Mouse (Mus musculus) thymus, adult 2 months (tissue): ENCODE measurements around the gene Vps53. TPM values are rescaled to one million over a fixed set of nuclear protein-coding genes. Genes with fewer than 3 reads are reported as not detected.

Experiments
- DNase-seq: peaks from one replicate; pipeline ENCODE4 v3.0.0; 2021
- H3K27ac ChIP-seq: fragments of 200-500 bp; 2 replicates; pipeline ENCODE4 v1.5.1; 2012; ENCODE audit warnings: low read length, control low read depth; ENCODE audit not compliant: control insufficient read depth, insufficient read depth
- H3K27me3 ChIP-seq: fragments of 200-500 bp; 2 replicates; pipeline ENCODE4 v1.6.1; 2012; ENCODE audit warnings: mild to moderate bottlenecking, low read length, moderate library complexity, mixed read lengths; ENCODE audit not compliant: control insufficient read depth, insufficient read depth
- H3K36me3 ChIP-seq: fragments of 200-500 bp; 2 replicates; pipeline ENCODE4 v1.6.1; 2012; ENCODE audit warnings: mild to moderate bottlenecking, low read length, moderate library complexity; ENCODE audit not compliant: control insufficient read depth, insufficient read depth
- H3K4me1 ChIP-seq: fragments of 200-500 bp; replicated peaks from 2 replicates; pipeline ENCODE4 v1.6.1; 2012; ENCODE audit warnings: low read length; ENCODE audit not compliant: control insufficient read depth, insufficient read depth
- H3K4me3 ChIP-seq: fragments of 200-500 bp; 2 replicates; pipeline ENCODE4 v1.5.1; 2012; ENCODE audit warnings: mild to moderate bottlenecking, low read length, control low read depth, moderate library complexity; ENCODE audit not compliant: control insufficient read depth, insufficient read depth
- CTCF ChIP-seq: fragments of 200-500 bp; IDR thresholded peaks from 2 replicates; pipeline ENCODE4 v1.5.1; 2012; ENCODE audit warnings: mild to moderate bottlenecking, control low read depth, low read length, moderate library complexity, borderline replicate concordance; ENCODE audit not compliant: control insufficient read depth, poor library complexity, insufficient read depth; ENCODE audit errors: extremely low read depth
- POLR2A ChIP-seq: fragments of 200-500 bp; IDR thresholded peaks from 2 replicates; pipeline ENCODE4 v1.6.1; 2012; ENCODE audit warnings: mild to moderate bottlenecking, low read length, control low read depth, moderate library complexity; ENCODE audit not compliant: control insufficient read depth, poor library complexity, insufficient read depth; ENCODE audit errors: extremely low read depth
- WGBS: fragments of 180-500 bp; shearing (Covaris S2); methylation state at CpG from one replicate; pipeline ENCODE4 v1.1.7; 2018; 5-methylcytosine and 5-hydroxymethylcytosine counted together
- polyA plus RNA-seq: library from polyadenylated mRNA; depleted of rRNA; stranded (reverse); fragments of >200 nt; gene quantifications from 2 replicates; pipeline ENCODE4 v1.2.3, GENCODE M21; 2012

The Vps53 gene
- polyA plus RNA-seq, 1 experiment = 33.7 TPM

- no peak overlapping the region for H3K27ac ChIP-seq
- DNase-seq = no peak
- no peaks in the 10 kb centered on the region for H3K4me1 ChIP-seq
- 91% methylated on average over 4 of the region's 4 CpGs for WGBS
- TF ChIP-seq CTCF = no peak
- no peak for TF ChIP-seq POLR2A
- no peak overlapping the region for H3K4me3 ChIP-seq
- peaks cover 13% of the 10 kb centered on the region for H3K36me3 ChIP-seq
- H3K27me3 ChIP-seq = no peaks in the 10 kb centered on the region
These were observed 80.1 kb downstream of the Vps53 start for GRCm38 (mm10) chr11:76099193-76099975.

DNA sequence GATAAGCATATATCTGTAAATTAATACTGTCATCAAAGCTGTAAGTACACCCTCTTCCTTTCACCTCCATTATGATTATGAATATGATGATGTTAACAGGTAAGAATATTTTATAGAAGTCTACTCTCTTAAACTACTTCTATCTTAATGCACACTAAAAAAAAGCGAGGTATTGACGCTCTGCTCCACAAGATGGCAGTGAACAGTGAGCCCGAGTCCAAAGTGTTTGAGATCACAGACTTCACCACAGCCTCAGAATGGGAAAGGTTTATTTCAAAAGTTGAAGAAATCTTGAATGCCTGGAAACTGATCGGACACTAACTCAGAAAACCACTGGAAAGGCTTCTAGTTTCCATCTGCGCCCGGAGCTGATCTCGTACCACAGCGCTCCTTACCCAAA, 85.8 kb downstream of the Vps53 start:
- Histone ChIP-seq H3K4me1 (no peaks in the 10 kb centered on the region), H3K4me3 (no peak overlapping the region), H3K27me3 (no peaks in the 10 kb centered on the region), H3K36me3 (peaks cover 9% of the 10 kb centered on the region), H3K27ac (no peak overlapping the region)
- DNase-seq = no peak
- 95% methylated on average over 8 of the region's 8 CpGs for WGBS
- TF ChIP-seq CTCF (no peak), POLR2A (no peak)

GRCm38 (mm10) chr11:76089776-76090175, 89.7 kb downstream of the Vps53 start:
- Histone ChIP-seq H3K36me3 (peaks cover 9% of the 10 kb centered on the region), H3K27ac (no peak overlapping the region), H3K27me3 (no peaks in the 10 kb centered on the region), H3K4me3 (no peak overlapping the region), H3K4me1 (peaks cover 6% of the 10 kb centered on the region)
- WGBS = 90% methylated on average over 6 of the region's 6 CpGs
- no peak for DNase-seq
- TF ChIP-seq CTCF (no peak), POLR2A (no peak)

DNA sequence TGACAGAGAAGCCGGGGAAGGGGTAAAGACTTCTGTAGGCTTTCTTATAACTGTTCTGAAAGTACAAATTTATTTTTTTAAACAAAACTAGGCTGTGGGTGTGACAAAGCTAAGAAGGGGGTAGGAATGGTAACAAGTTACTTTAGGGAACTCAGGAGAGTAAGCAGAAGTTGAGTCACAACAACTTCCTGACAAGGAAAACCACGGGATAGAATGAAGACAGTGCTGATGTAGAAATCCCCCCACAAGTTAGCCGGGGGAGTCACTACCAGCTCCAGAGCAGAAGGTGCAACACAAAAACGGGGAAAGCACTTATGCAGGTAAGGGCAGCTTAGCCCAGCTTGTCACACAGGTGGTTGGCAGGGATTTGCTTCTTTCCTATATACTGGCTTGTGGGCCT, 90.9 kb downstream of the Vps53 start:
- Histone ChIP-seq H3K27me3 (no peaks in the 10 kb centered on the region), H3K27ac (no peak overlapping the region), H3K36me3 (peaks cover 9% of the 10 kb centered on the region), H3K4me3 (no peak overlapping the region), H3K4me1 (peaks cover 13% of the 10 kb centered on the region)
- DNase-seq = no peak
- no peak for TF ChIP-seq POLR2A
- TF ChIP-seq CTCF = no peak
- WGBS = 74% methylated on average over 4 of the region's 4 CpGs

- Histone ChIP-seq H3K36me3 (peaks cover under 1% of the 10 kb centered on the region; the same call in 1 of the 2 replicates), H3K27me3 (no peaks in the 10 kb centered on the region), H3K4me3 (no peak overlapping the region), H3K27ac (no peak overlapping the region), H3K4me1 (peaks cover 13% of the 10 kb centered on the region)
- TF ChIP-seq POLR2A (no peak), CTCF (peak; percentile 71; the same call in 1 of the 2 replicates)
- DNase-seq = peak; percentile 76
- 68% methylated on average over 5 of the region's 5 CpGs for WGBS
These were observed 93.4 kb downstream of the Vps53 start for GRCm38 (mm10) chr11:76085898-76086591.

DNA sequence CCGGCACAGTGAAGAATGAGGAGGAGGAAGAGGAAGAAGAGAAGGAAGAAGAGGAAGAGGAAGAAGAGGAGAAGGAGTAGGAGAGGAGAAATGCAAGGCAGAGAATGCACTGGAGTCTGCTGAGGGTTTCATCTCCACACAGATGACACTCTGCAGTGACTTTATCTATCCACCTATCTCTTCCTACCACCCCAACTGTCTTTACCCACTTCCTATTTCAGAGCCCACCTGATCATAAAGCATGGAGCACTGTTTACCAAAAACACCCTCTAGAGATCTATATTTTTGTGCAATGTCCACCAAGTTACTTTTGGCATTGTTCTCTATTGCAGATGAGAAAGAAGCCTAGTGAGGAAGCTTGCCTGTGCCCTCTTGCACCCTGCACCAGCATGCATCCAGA, 94.5 kb downstream of the Vps53 start:
- peaks cover 11% of the 10 kb centered on the region for H3K36me3 ChIP-seq
- TF ChIP-seq CTCF = no peak
- no peak for TF ChIP-seq POLR2A
- peaks cover 13% of the 10 kb centered on the region for H3K4me1 ChIP-seq
- H3K27me3 ChIP-seq = no peaks in the 10 kb centered on the region
- H3K27ac ChIP-seq = peak overlapping the region; percentile 43; the same call in 1 of the 2 replicates
- DNase-seq = no peak
- WGBS = 19% methylated on average over 1 of the region's 1 CpGs
- no peak overlapping the region for H3K4me3 ChIP-seq
